Mouse (Mus musculus) hindbrain, embryonic 13.5 days (tissue): Measurements from ENCODE around the gene Clec4a3. TPM values are rescaled to one million over a fixed set of nuclear protein-coding genes. Genes with fewer than 3 reads are reported as not detected.
"Not testable (repeated sequence)": the region's sequence is repeated elsewhere in the genome, so short reads cannot be mapped to it uniquely, and the experiment has no call there.

Experiments used
- ATAC-seq: fragments of 200-750 bp; cut with Nextera tagmentation; 2 replicates; pipeline ENCODE4 v1.8.0; 2017; ENCODE audit warnings: moderate TSS enrichment; ENCODE audit not compliant: low FRiP score
- H3K27ac ChIP-seq: fragments of 300-500 bp; sonication (generic); 2 replicates; pipeline ENCODE4 v1.5.1; 2015; ENCODE audit warnings: inconsistent platforms, mild to moderate bottlenecking, moderate library complexity
- H3K27me3 ChIP-seq: fragments of 300-500 bp; sonication (generic); 2 replicates; pipeline ENCODE4 v1.6.1; 2015; ENCODE audit warnings: mild to moderate bottlenecking, inconsistent platforms
- H3K36me3 ChIP-seq: fragments of 300-500 bp; sonication (generic); 2 replicates; pipeline ENCODE4 v1.6.1; 2015; ENCODE audit warnings: mild to moderate bottlenecking, inconsistent platforms
- H3K4me1 ChIP-seq: fragments of 300-500 bp; sonication (generic); replicated peaks from 2 replicates; pipeline ENCODE4 v1.6.1; 2015; ENCODE audit warnings: inconsistent platforms
- H3K4me2 ChIP-seq: fragments of 300-500 bp; sonication (generic); 2 replicates; pipeline ENCODE4 v1.6.1; 2015; ENCODE audit warnings: inconsistent platforms, mild to moderate bottlenecking, moderate library complexity
- H3K4me3 ChIP-seq: fragments of 300-500 bp; sonication (generic); 2 replicates; pipeline ENCODE4 v1.5.1; 2015; ENCODE audit warnings: mild to moderate bottlenecking, inconsistent platforms
- H3K9ac ChIP-seq: fragments of 300-500 bp; sonication (generic); 2 replicates; pipeline ENCODE4 v1.6.1; 2015; ENCODE audit warnings: mild to moderate bottlenecking, inconsistent platforms
- H3K9me3 ChIP-seq: fragments of 300-500 bp; sonication (generic); 2 replicates; pipeline ENCODE4 v1.6.1; 2016; ENCODE audit warnings: inconsistent platforms
- WGBS: fragments of 180-500 bp; shearing (Covaris S2); methylation state at CpG from one replicate; pipeline ENCODE4 v1.1.7; 2015; 5-methylcytosine and 5-hydroxymethylcytosine counted together
- polyA plus RNA-seq: library from polyadenylated mRNA; unstranded; fragments of >200 nt; fragmentation: Nextera tagmentation; extraction: Ambion mirVana; gene quantifications from 2 replicates; pipeline ENCODE4 v1.2.1, GENCODE M21; 2015

Clec4a3 gene
- polyA plus RNA-seq: 1.2 and 1.6 TPM in 2 replicates

DNA sequence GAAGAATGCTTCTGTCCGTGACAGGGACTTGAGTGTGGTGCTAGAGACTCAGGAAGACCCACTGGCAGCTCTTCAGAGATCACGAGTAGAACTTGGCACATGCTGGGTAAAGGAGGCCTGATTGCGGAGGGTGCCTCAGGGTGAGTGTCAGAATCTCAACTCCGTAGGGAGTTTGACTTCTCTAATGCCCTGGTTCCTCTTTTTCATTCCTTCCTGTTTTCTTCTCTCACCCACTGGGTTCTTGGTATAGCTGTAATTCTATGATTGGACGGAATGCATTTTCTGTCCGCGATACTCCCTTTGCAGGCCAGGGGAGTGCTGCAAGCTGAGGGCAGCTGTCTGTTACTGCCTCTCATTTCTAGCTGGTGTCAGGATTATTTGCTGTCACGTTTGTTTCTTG is at the start of gene Clec4a3:
Gene Clec4a3, plus strand, starts transcription at position 115 of the 400 bp plus-strand sequence.
- Histone ChIP-seq H3K27ac (no peak within 1 kb of the TSS), H3K9ac (no peak within 1 kb of the TSS), H3K36me3 (no peaks in the 10 kb centered on the region), H3K4me1 (no peaks in the 10 kb centered on the region), H3K9me3 (no peaks in the 10 kb centered on the region), H3K4me2 (no peak within 1 kb of the TSS), H3K27me3 (no peaks in the 10 kb centered on the region), H3K4me3 (no peak within 1 kb of the TSS)
- no peak for ATAC-seq
- WGBS: 84% methylated on average over 8 of the region's 8 CpGs

DNA sequence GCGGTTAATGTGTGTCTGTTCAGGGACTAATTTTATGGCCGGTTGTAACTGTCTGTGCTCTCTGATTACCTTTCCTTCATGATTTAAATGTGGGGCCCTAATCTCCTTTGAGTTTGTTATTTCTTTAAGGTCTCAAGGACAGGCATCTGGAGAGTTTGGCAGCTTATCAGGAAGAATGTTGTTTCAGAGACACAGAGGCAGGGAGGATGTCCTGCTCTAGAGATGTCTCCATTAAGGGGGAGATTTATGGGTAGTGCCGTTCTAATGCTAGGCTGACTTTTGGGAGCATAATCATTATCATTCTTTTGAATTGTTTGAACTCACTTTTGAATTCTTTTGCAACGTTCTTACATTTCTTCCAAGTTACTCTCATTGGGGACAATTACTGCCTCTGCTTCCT is 32.4 kb upstream of the Clec4a3 start:
- H3K9ac ChIP-seq: no peak overlapping the region
- H3K4me2 ChIP-seq: no peak overlapping the region
- H3K27me3 ChIP-seq: no peaks in the 10 kb centered on the region
- no peak overlapping the region for H3K27ac ChIP-seq
- ATAC-seq: no peak
- no peak overlapping the region for H3K4me3 ChIP-seq
- no peaks in the 10 kb centered on the region for H3K9me3 ChIP-seq
- 83% methylated on average over 4 of the region's 4 CpGs for WGBS
- no peaks in the 10 kb centered on the region for H3K4me1 ChIP-seq
- H3K36me3 ChIP-seq: no peaks in the 10 kb centered on the region

DNA sequence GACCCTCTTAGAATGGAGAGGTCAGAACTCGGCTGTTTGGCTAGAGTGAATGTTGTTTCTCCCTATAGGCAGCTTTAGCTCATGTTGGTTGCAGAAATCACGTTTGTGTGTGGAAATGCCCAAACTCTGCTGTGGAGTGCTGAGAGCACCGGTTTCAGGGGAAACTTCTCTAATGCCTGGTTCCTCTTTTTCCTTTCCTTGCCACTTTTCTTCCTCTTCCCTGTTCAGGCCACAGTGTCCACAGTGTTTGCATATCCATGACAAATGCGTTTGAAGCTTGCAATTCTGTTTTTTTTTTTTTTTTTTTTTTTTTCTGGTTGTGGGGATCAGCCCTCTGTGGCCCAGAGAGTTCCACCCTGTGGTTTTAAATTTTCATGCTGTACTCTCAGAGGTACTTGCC is 30.9 kb upstream of the Clec4a3 start, which contains the start of gene Clec4a1:
Gene Clec4a1, plus strand, starts transcription at position 398 of the 400 bp plus-strand sequence.
- H3K4me1 ChIP-seq: no peaks in the 10 kb centered on the region
- no peak within 1 kb of the TSS for H3K27ac ChIP-seq
- no peak within 1 kb of the TSS for H3K4me2 ChIP-seq
- no peaks in the 10 kb centered on the region for H3K36me3 ChIP-seq
- WGBS: 66% methylated on average over 4 of the region's 4 CpGs
- no peaks in the 10 kb centered on the region for H3K9me3 ChIP-seq
- ATAC-seq: no peak
- H3K4me3 ChIP-seq: no peak within 1 kb of the TSS
- H3K9ac ChIP-seq: no peak within 1 kb of the TSS
- no peaks in the 10 kb centered on the region for H3K27me3 ChIP-seq

DNA sequence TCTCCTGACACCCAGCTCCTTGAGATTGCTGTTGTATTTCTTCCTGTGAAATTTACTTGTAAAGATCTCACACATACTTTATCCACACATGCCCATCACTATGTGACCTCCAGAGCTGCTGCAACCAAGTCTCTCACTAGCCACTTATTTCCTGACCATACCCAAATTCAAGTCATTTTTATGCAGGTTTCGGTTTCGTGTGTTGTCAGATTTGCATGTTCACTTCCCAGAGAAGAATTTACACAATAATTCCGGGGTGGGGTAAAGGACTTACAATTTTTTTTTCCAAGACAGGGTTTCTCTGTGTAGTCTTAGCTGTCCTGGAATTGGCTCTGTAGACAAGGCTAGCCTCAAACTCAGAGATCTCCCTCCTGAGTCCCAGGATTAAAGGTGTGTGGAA is 17.5 kb upstream of the Clec4a3 start:
- Histone ChIP-seq H3K4me2 (no peak overlapping the region), H3K27ac (no peak overlapping the region), H3K9ac (no peak overlapping the region), H3K4me1 (no peaks in the 10 kb centered on the region), H3K27me3 (no peaks in the 10 kb centered on the region), H3K36me3 (no peaks in the 10 kb centered on the region), H3K4me3 (no peak overlapping the region), H3K9me3 (no peaks in the 10 kb centered on the region)
- 94% methylated on average over 3 of the region's 3 CpGs for WGBS
- ATAC-seq: no peak

DNA sequence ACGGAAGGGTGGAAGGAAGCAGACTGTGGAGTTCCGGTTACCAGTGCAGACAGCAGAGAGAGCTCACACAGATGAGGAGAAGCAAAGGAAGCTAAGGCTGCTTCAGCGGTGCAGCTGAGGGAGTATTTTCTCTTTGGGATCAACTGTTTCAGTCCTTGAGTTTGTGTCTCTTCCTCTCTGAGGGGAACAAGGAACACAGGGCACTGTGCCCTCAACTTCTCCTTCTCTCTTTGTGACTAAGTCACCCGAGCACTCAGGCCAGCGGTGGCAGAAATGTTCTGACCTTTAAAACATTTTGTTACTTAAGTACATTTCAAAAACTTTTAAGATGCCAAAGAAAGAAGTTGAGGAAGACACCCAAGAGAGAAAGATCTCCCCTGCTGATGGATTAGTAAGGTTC is 12.7 kb upstream of the Clec4a3 start:
- Histone ChIP-seq H3K9ac (no peak overlapping the region), H3K4me1 (no peaks in the 10 kb centered on the region), H3K27ac (no peak overlapping the region), H3K9me3 (no peaks in the 10 kb centered on the region), H3K36me3 (no peaks in the 10 kb centered on the region), H3K4me3 (no peak overlapping the region), H3K27me3 (no peaks in the 10 kb centered on the region), H3K4me2 (no peak overlapping the region)
- ATAC-seq: no peak
- 86% methylated on average over 5 of the region's 5 CpGs for WGBS

DNA sequence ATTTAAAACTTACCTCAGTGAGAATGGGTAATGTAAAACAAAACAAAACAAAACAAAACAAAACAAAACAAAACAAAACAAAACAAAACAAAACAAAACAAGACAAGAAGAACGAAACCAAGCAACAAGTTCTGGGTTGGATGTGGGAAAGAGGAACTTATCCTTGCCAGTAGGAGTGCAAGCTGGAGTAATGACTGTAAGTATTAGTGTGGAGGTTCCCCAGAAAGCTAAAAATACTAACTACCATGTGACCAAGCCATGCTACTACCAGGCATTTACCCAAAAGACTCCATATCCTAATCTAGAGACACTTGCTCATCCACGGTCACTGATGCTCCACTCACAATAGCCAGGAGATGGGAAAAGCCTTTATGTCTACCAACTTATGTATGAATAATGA is 5.6 kb upstream of the Clec4a3 start:
- Histone ChIP-seq H3K36me3 (no peaks in the 10 kb centered on the region), H3K4me3 (no peak overlapping the region), H3K9me3 (no peaks in the 10 kb centered on the region), H3K4me1 (no peaks in the 10 kb centered on the region), H3K4me2 (no peak overlapping the region), H3K27me3 (no peaks in the 10 kb centered on the region), H3K9ac (no peak overlapping the region), H3K27ac (no peak overlapping the region)
- no peak for ATAC-seq
- WGBS: 91% methylated on average over 2 of the region's 2 CpGs

DNA sequence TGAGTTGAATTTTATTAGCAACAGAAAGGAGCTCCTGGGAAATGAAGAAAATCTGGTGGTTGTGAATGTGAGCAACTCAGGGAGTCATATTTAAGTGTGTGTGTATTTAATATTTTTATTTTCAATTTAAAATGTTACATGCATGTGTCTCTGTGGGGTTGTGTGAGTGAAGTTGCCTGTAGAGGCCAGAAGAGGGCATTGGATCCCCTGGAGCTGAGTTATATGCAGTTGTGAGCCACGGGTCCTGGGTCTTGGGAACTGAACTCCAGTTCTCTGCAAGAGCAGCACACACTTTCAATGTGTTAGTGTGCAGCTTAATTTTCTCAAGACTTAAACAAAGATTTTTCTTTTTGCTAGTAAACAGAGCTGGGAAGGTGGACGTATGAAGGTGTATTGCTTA is 12.2 kb downstream of the Clec4a3 start:
- no peaks in the 10 kb centered on the region for H3K9me3 ChIP-seq
- no peaks in the 10 kb centered on the region for H3K36me3 ChIP-seq
- 83% methylated on average over 2 of the region's 2 CpGs for WGBS
- no peak overlapping the region for H3K9ac ChIP-seq
- no peaks in the 10 kb centered on the region for H3K4me1 ChIP-seq
- H3K27me3 ChIP-seq: no peaks in the 10 kb centered on the region
- no peak for ATAC-seq
- H3K4me2 ChIP-seq: no peak overlapping the region
- H3K4me3 ChIP-seq: no peak overlapping the region
- H3K27ac ChIP-seq: no peak overlapping the region

DNA sequence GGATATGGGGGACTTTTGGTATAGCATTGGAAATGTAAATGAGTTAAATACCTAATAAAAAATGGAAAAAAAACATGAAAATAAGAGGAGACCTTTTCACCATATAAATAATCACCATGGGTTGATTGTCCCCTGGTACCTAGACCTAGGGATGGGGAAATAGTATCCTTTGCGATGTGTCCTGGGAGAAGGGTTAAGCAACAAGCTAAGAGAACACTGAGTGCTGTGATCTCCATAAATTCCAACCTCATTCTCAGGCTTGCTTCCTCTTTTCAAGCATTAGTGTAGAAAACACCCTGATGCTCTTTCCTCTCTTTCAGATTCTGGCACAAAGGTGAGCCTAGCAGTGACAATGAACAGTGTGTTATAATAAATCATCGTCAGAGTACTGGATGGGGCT is 16.7 kb downstream of the Clec4a3 start:
- no peak for ATAC-seq
- H3K36me3 ChIP-seq: no peaks in the 10 kb centered on the region
- WGBS: 86% methylated on average over 2 of the region's 2 CpGs

DNA sequence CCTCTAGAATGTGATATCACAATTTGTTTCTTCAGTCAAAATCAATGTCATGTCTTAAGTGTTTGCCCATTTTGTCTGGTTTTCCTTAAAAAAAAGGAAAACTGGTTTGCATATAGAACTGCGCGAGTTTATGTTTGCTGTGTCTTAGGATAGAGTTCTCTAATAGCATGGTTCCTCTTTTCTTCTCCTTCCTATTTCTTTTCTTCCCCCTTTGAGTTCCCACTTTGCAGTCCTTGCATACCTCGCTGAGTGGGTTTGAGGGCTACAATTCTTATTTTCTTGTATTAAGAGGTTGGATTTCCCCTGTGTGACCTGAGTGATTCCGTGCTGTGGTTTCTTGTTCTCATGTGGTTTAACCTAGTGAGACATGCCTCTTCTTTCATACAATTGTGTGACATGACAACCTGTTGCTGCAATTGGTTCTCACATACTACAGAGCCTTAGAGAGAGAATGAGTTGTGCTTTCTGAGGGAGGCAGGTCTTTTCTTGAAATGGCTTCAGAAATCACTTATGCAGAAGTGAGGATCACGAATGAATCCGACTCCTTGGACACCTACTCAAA is 37.6 kb downstream of the Clec4a3 start, which contains the start of gene Clec4a4:
Gene Clec4a4, plus strand, starts transcription at position 492 of the 562 bp plus-strand sequence.
- WGBS: 88% methylated on average over 6 of the region's 6 CpGs
- H3K4me2 ChIP-seq: no peak within 1 kb of the TSS
- H3K4me1 ChIP-seq: no peaks in the 10 kb centered on the region
- H3K27ac ChIP-seq: no peak within 1 kb of the TSS
- H3K9me3 ChIP-seq: 0 out of 2 replicates have a peak, but pooled peaks cover 4% of the 10 kb centered on the region
- no peaks in the 10 kb centered on the region for H3K36me3 ChIP-seq
- no peak within 1 kb of the TSS for H3K4me3 ChIP-seq
- ATAC-seq: no peak
- no peaks in the 10 kb centered on the region for H3K27me3 ChIP-seq
- no peak within 1 kb of the TSS for H3K9ac ChIP-seq

More for the DNA sequence above, 16.7 kb downstream of the Clec4a3 start:
- no peak overlapping the region for H3K4me2 ChIP-seq
- H3K27ac ChIP-seq: no peak overlapping the region
- H3K4me1 ChIP-seq: no peaks in the 10 kb centered on the region
- H3K9me3 ChIP-seq: no peaks in the 10 kb centered on the region
- no peaks in the 10 kb centered on the region for H3K27me3 ChIP-seq
- no peak overlapping the region for H3K4me3 ChIP-seq
- no peak overlapping the region for H3K9ac ChIP-seq

DNA sequence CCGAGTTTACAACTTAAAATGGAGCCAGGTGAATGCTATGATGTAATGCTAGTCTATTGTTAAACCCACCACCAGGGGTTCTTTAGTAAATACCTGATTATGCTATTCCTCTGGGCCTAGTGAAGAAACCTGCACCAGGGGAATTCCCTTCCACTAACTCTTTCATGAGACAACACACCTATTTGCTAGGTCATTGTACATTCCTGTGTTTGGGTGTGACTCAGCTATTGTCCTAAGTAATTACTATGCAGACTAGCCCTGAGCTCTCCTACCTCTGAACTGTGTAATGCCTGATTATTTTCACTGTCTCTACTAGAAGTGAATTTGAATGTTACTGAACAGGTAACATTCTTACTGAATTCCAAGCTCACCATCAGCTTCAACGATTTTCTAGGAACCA is 52.4 kb downstream of the Clec4a3 start:
- not testable (repeated sequence) for H3K9me3 ChIP-seq, H3K4me1 ChIP-seq, ATAC-seq, H3K4me3 ChIP-seq, H3K36me3 ChIP-seq, H3K9ac ChIP-seq, H3K4me2 ChIP-seq, H3K27me3 ChIP-seq, H3K27ac ChIP-seq
- 87% methylated on average over 2 of the region's 2 CpGs for WGBS

DNA sequence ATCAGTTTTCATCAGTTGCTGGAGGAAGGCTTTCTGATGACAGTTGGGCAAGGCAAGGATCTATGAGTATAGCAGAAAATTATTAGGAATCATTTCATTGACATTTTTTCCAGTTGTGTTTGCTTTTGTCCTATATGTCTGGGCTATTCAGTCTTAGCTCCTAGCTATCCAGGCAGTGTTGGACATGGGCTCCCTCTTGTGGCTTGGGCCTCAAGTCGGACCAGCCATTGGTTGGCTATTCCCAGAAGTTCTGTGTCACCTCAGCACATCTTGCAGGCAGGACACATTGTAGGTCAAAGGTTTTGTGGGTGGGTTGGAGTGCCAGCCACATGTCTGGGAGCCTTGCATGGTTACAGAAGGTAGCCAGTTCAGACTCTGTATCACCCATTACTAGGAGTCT is 53.3 kb downstream of the Clec4a3 start:
- 56% methylated on average over 1 of the region's 1 CpGs for WGBS
- Histone ChIP-seq H3K4me1 (no peaks in the 10 kb centered on the region), H3K36me3 (no peaks in the 10 kb centered on the region), H3K27me3 (no peaks in the 10 kb centered on the region), H3K9me3 (no peaks in the 10 kb centered on the region), H3K4me3 (no peak overlapping the region), H3K9ac (no peak overlapping the region), H3K4me2 (no peak overlapping the region), H3K27ac (no peak overlapping the region)
- no peak for ATAC-seq
